Mouse (Mus musculus): ENCODE results near the gene Ankle1.

DNA sequence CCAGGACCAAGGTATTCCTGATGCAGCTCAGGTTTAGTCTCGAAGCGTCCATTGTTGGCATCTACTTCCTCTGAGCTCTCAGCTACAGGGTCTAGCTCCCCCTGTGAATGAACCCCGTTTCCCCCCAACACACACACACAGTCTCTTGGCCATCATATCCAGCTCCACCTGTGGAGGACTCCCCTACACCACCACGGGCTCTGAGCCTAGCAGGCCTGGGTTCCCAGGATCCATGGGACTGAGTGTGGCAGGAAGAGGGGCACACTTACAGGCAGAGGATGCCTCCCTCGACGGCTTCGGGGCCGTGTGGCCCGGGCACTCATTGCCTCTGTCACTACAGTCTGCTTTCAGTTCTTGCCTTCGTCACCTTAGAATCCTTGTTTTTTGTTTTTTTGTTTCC is 10.7 kb upstream of the Ankle1 start:
- no peak for TF ChIP-seq POLR2A (IDR thresholded peaks at IDR 0.05; ENCODE audit: low read depth, low read length)
- TF ChIP-seq CTCF (IDR thresholded peaks at IDR 0.05; ENCODE audit: extremely low read depth, insufficient read depth, insufficient read length, insufficient replicate concordance): no peak

Data from spleen, adult 2 months (tissue).